Comparison of ENCODE assay signal across 33 mouse cellular contexts in genomic region chr3:88698834-88699233, GRCm38 (mm10). TPM values are rescaled to one million over a fixed set of nuclear protein-coding genes. Genes with fewer than 3 reads are reported as not detected.
"Had no signal": no experiment of that assay in that cellular context is flagged by ENCODE, and none has a peak within 500 bp of the region (broad histone marks: within the 10 kb centered on the region; RNA-seq: fewer than 3 reads in every experiment).

No protein-coding gene starts in this region.

- DNase-seq: cerebellum, adult 2 months; cerebellum, adult 8-10 months; cerebellum, adult 9-10 months; cerebellum, adult 9-11 months; cerebellum, postnatal 10 days; cerebellum, postnatal 14 days; cerebellum, postnatal 25 days; cerebellum, postnatal 36 days; embryo, embryonic 11 days; forebrain, postnatal 0 days; gastrocnemius, adult 2 months; gastrocnemius, postnatal 10 days; gastrocnemius, postnatal 14 days; gastrocnemius, postnatal 25 days; gastrocnemius, postnatal 36 days; heart, adult 18-20 months had no signal

- H3K4me1 ChIP-seq: embryonic facial prominence, embryonic 10.5 days; embryonic facial prominence, embryonic 12.5 days; embryonic facial prominence, embryonic 13.5 days; embryonic facial prominence, embryonic 15.5 days; forebrain, embryonic 10.5 days; forebrain, embryonic 12.5 days; forebrain, embryonic 13.5 days; forebrain, embryonic 15.5 days had no signal

- H3K9me3 ChIP-seq: embryonic facial prominence, embryonic 10.5 days; embryonic facial prominence, embryonic 12.5 days; embryonic facial prominence, embryonic 13.5 days; embryonic facial prominence, embryonic 15.5 days; forebrain, embryonic 10.5 days; forebrain, embryonic 12.5 days; forebrain, embryonic 13.5 days; forebrain, embryonic 15.5 days had no signal

- H3K27ac ChIP-seq: embryonic facial prominence, embryonic 10.5 days; embryonic facial prominence, embryonic 12.5 days; embryonic facial prominence, embryonic 13.5 days; embryonic facial prominence, embryonic 15.5 days; forebrain, embryonic 10.5 days; forebrain, embryonic 12.5 days; forebrain, embryonic 13.5 days; forebrain, embryonic 15.5 days; gastrocnemius, adult 2 months; heart, adult 2 months had no signal

- H3K9ac ChIP-seq: embryonic facial prominence, embryonic 12.5 days; embryonic facial prominence, embryonic 13.5 days; embryonic facial prominence, embryonic 15.5 days; forebrain, embryonic 12.5 days; forebrain, embryonic 13.5 days; forebrain, embryonic 15.5 days; forebrain, postnatal 0 days had no signal

- H3K4me2 ChIP-seq: embryonic facial prominence, embryonic 12.5 days; embryonic facial prominence, embryonic 13.5 days; embryonic facial prominence, embryonic 15.5 days; forebrain, embryonic 12.5 days; forebrain, embryonic 13.5 days; forebrain, embryonic 15.5 days had no signal

- ATAC-seq: forebrain, embryonic 13.5 days; forebrain, embryonic 14.5 days; forebrain, embryonic 15.5 days; forebrain, embryonic 16.5 days; forebrain, postnatal 0 days had no signal

- H3K27me3 ChIP-seq: embryonic facial prominence, embryonic 12.5 days; embryonic facial prominence, embryonic 13.5 days; embryonic facial prominence, embryonic 15.5 days; forebrain, embryonic 12.5 days; forebrain, embryonic 13.5 days; forebrain, embryonic 15.5 days had no signal

- H3K4me3 ChIP-seq: embryonic facial prominence, embryonic 10.5 days; embryonic facial prominence, embryonic 12.5 days; embryonic facial prominence, embryonic 13.5 days; embryonic facial prominence, embryonic 15.5 days; erythroblast, embryonic 14.5 days; forebrain, embryonic 10.5 days; forebrain, embryonic 12.5 days; forebrain, embryonic 13.5 days; forebrain, embryonic 15.5 days; gastrocnemius, adult 2 months; heart, adult 2 months had no signal

RNA-seq across cellular contexts. Expression of gene Rxfp4, which starts 45.9 kb away (rescaled TPM):
- polyA plus RNA-seq: cerebellum, adult 2 months; cortical plate, adult 2 months; embryonic facial prominence, embryonic 10.5 days; embryonic facial prominence, embryonic 11.5 days; embryonic facial prominence, embryonic 12.5 days; embryonic facial prominence, embryonic 13.5 days; embryonic facial prominence, embryonic 15.5 days; erythroblast, embryonic 14.5 days; forebrain, embryonic 10.5 days; forebrain, embryonic 11.5 days; forebrain, embryonic 12.5 days; forebrain, embryonic 13.5 days; forebrain, embryonic 14.5 days; forebrain, embryonic 15.5 days; forebrain, embryonic 16.5 days; forebrain, postnatal 0 days; frontal cortex, adult 2 months; gonadal fat pad, adult 2 months; heart, adult 2 months had no signal
